ENCODE assay signal across 29 mouse cellular contexts in the genomic region with DNA sequence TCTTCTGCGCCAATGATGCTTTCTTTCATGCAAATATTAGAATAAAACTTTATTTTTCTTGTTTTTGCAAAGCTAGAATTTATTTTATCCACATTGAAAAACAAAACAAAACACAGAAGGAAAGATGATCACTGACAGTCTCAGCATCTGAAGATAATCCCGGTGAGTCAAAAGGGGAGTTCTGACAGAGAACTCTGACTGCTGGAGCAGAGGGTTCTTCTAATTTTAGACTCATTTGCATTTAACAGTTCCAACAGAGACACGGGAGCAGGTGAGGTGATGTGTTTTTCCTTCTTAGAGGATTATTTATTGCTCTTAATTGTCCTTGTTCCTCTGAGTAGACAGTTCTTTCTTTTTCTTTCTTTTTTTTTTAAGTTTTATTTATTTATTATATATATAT.
"Had no signal": no experiment of that assay in that cellular context is flagged by ENCODE, and none has a peak within 500 bp of the region (broad histone marks: within the 10 kb centered on the region; RNA-seq: fewer than 3 reads in every experiment).

No protein-coding gene starts in this region.

- H3K4me3 ChIP-seq: limb, embryonic 10.5 days; limb, embryonic 12.5 days; limb, embryonic 13.5 days; limb, embryonic 15.5 days; liver, embryonic 12.5 days; liver, embryonic 13.5 days; liver, embryonic 15.5 days; lung, embryonic 15.5 days; megakaryocyte, embryonic 14.5 days; midbrain, embryonic 10.5 days; midbrain, embryonic 12.5 days; midbrain, embryonic 13.5 days; midbrain, embryonic 15.5 days; myocyte had no signal

- H3K4me2 ChIP-seq: limb, embryonic 12.5 days; limb, embryonic 13.5 days; limb, embryonic 15.5 days; liver, embryonic 11.5 days; liver, embryonic 12.5 days; liver, embryonic 13.5 days; liver, embryonic 15.5 days; lung, embryonic 14.5 days; lung, embryonic 15.5 days; midbrain, embryonic 11.5 days; midbrain, embryonic 12.5 days; midbrain, embryonic 13.5 days; midbrain, embryonic 15.5 days had no signal

- H3K27me3 ChIP-seq: limb, embryonic 12.5 days; limb, embryonic 13.5 days; limb, embryonic 15.5 days; liver, embryonic 12.5 days; liver, embryonic 13.5 days; liver, embryonic 15.5 days; lung, embryonic 15.5 days; megakaryocyte, embryonic 14.5 days; midbrain, embryonic 13.5 days; midbrain, embryonic 15.5 days had no signal

- H3K36me3 ChIP-seq: limb, embryonic 10.5 days; limb, embryonic 12.5 days; limb, embryonic 13.5 days; limb, embryonic 15.5 days; liver, embryonic 12.5 days; liver, embryonic 13.5 days; liver, embryonic 15.5 days; lung, embryonic 15.5 days; midbrain, embryonic 10.5 days; midbrain, embryonic 12.5 days; midbrain, embryonic 13.5 days; midbrain, embryonic 15.5 days had no signal

- H3K4me1 ChIP-seq: limb, embryonic 12.5 days; limb, embryonic 13.5 days; limb, embryonic 15.5 days; liver, embryonic 12.5 days; liver, embryonic 13.5 days; liver, embryonic 15.5 days; lung, embryonic 15.5 days; midbrain, embryonic 15.5 days had no signal

- DNase-seq: left cerebral cortex, postnatal 4 days; liver; liver, embryonic 13.5 days; liver, postnatal 0 days; lung, adult 18-20 months; lung, adult 2 months; lung, embryonic 14.5 days; lung, postnatal 10 days; lung, postnatal 14 days; lung, postnatal 36 days; lung, postnatal 4 days; midbrain, embryonic 14.5 days had no signal

- H3K9me3 ChIP-seq: limb, embryonic 10.5 days; limb, embryonic 12.5 days; limb, embryonic 13.5 days; limb, embryonic 15.5 days; liver, embryonic 12.5 days; liver, embryonic 13.5 days; liver, embryonic 15.5 days; lung, embryonic 15.5 days; megakaryocyte, embryonic 14.5 days; midbrain, embryonic 10.5 days; midbrain, embryonic 12.5 days; midbrain, embryonic 13.5 days; midbrain, embryonic 15.5 days had no signal

- H3K27ac ChIP-seq: limb, embryonic 10.5 days; limb, embryonic 12.5 days; limb, embryonic 13.5 days; limb, embryonic 15.5 days; liver, embryonic 12.5 days; liver, embryonic 13.5 days; liver, embryonic 14.5 days; liver, embryonic 15.5 days; lung, embryonic 15.5 days; macrophage; midbrain, embryonic 10.5 days; midbrain, embryonic 12.5 days; midbrain, embryonic 13.5 days; midbrain, embryonic 15.5 days had no signal

- H3K9ac ChIP-seq: limb, embryonic 12.5 days; limb, embryonic 13.5 days; limb, embryonic 15.5 days; liver, embryonic 12.5 days; liver, embryonic 13.5 days; liver, embryonic 14.5 days; liver, embryonic 15.5 days; liver, postnatal 0 days; lung, embryonic 14.5 days; lung, embryonic 15.5 days; midbrain, embryonic 12.5 days; midbrain, embryonic 13.5 days; midbrain, embryonic 15.5 days had no signal
